In genomic region chr4:83428845-83429244, GRCm38 (mm10) we compare ENCODE assay signal across 12 mouse cellular contexts. TPM values are rescaled to one million over a fixed set of nuclear protein-coding genes. Genes with fewer than 3 reads are reported as not detected.
DNase-seq lines count a peak whose midpoint lies in the region; ATAC-seq and TF ChIP-seq lines count a peak whose summit lies in the region.
"Had no signal": no experiment of that assay in that cellular context is flagged by ENCODE, and none has a peak within 500 bp of the region (broad histone marks: within the 10 kb centered on the region; RNA-seq: fewer than 3 reads in every experiment).

No protein-coding gene starts in this region.

- H3K4me3 ChIP-seq in hindbrain, postnatal 0 days (ENCODE audit: low read length), result no peak overlapping the region
- H3K4me3 ChIP-seq in hindbrain, embryonic 14.5 days (replicated peaks; ENCODE audit: low read length), result no peak overlapping the region
- H3K4me3 ChIP-seq in forebrain, embryonic 12.5 days (replicated peaks), result no peak overlapping the region
- H3K4me3 ChIP-seq: midbrain, embryonic 10.5 days had no signal

- no peak overlapping the region for H3K4me2 ChIP-seq in hindbrain, postnatal 0 days (ENCODE audit: low read depth, low read length)
- H3K4me2 ChIP-seq in hindbrain, embryonic 14.5 days (replicated peaks), result no peak overlapping the region
- no peak overlapping the region for H3K4me2 ChIP-seq in forebrain, embryonic 12.5 days
- H3K4me2 ChIP-seq: heart, embryonic 11.5 days had no signal

- no peak overlapping the region for H3K9ac ChIP-seq in hindbrain, postnatal 0 days (replicated peaks; ENCODE audit: low read length)
- H3K9ac ChIP-seq in hindbrain, embryonic 14.5 days, result no peak overlapping the region
- H3K9ac ChIP-seq in forebrain, embryonic 12.5 days, result no peak overlapping the region

- no peak for DNase-seq in hindbrain, postnatal 0 days (ENCODE audit: low spot score)
- no peak for DNase-seq in hindbrain, embryonic 14.5 days (ENCODE audit: low spot score)
- peak; percentile 59 for DNase-seq in A20 (ENCODE audit: low read depth, low spot score)
- DNase-seq in MEL-GATA-1-ER (ENCODE audit: extremely low read depth, low read depth), result peak; percentile 26
- peak; percentile 14 for DNase-seq in lung, postnatal 36 days
- no peak for DNase-seq in layer of hippocampus, postnatal 10 days (ENCODE audit: low spot score in 2 of 2)
- DNase-seq: adrenal gland, postnatal 36 days; right cerebral cortex, adult 18-20 months had no signal

- TF ChIP-seq CTCF in hindbrain, postnatal 0 days (IDR thresholded peaks at IDR 0.05; ENCODE audit: low read depth), result peak; percentile 29

- no peaks in the 10 kb centered on the region for H3K4me1 ChIP-seq in hindbrain, postnatal 0 days (ENCODE audit: insufficient read depth, low read length)
- no peaks in the 10 kb centered on the region for H3K4me1 ChIP-seq in hindbrain, embryonic 14.5 days (replicated peaks; ENCODE audit: control insufficient read depth, insufficient read depth, low read length)
- no peaks in the 10 kb centered on the region for H3K4me1 ChIP-seq in forebrain, embryonic 12.5 days
- H3K4me1 ChIP-seq: midbrain, embryonic 10.5 days had no signal

- no peaks in the 10 kb centered on the region for H3K9me3 ChIP-seq in hindbrain, postnatal 0 days (ENCODE audit: low read length)
- no peaks in the 10 kb centered on the region for H3K9me3 ChIP-seq in hindbrain, embryonic 14.5 days (ENCODE audit: control insufficient read depth, low read length)
- H3K9me3 ChIP-seq in forebrain, embryonic 12.5 days, result no peaks in the 10 kb centered on the region
- H3K9me3 ChIP-seq: midbrain, embryonic 10.5 days had no signal

- H3K36me3 ChIP-seq in hindbrain, postnatal 0 days (ENCODE audit: insufficient read depth, low read length), result peaks cover 8% of the 10 kb centered on the region
- peaks cover 61% of the 10 kb centered on the region for H3K36me3 ChIP-seq in hindbrain, embryonic 14.5 days (replicated peaks; ENCODE audit: control insufficient read depth, insufficient read depth)
- H3K36me3 ChIP-seq in forebrain, embryonic 12.5 days (replicated peaks), result peaks cover 75% of the 10 kb centered on the region

- no peak for ATAC-seq in hindbrain, postnatal 0 days
- ATAC-seq in hindbrain, embryonic 14.5 days (ENCODE audit: low FRiP score), result no peak
- ATAC-seq in inflammation-experienced regulatory T-cells, adult 6 months, result no peak
- ATAC-seq in forebrain, embryonic 12.5 days (ENCODE audit: low FRiP score), result no peak

- WGBS in hindbrain, postnatal 0 days, result 91% methylated on average over 4 of the region's 4 CpGs
- WGBS in hindbrain, embryonic 14.5 days, result 96% methylated on average over 4 of the region's 4 CpGs
- WGBS in forebrain, embryonic 12.5 days, result over 99% methylated on average over 4 of the region's 4 CpGs

- no peak overlapping the region for H3K27ac ChIP-seq in hindbrain, postnatal 0 days
- H3K27ac ChIP-seq in hindbrain, embryonic 14.5 days, result no peak overlapping the region
- no peak overlapping the region for H3K27ac ChIP-seq in forebrain, embryonic 12.5 days
- H3K27ac ChIP-seq: midbrain, embryonic 10.5 days had no signal

- no peaks in the 10 kb centered on the region for H3K27me3 ChIP-seq in hindbrain, postnatal 0 days (ENCODE audit: insufficient read depth, low read length)
- no peaks in the 10 kb centered on the region for H3K27me3 ChIP-seq in hindbrain, embryonic 14.5 days (ENCODE audit: control insufficient read depth, insufficient read depth, low read length)
- H3K27me3 ChIP-seq in forebrain, embryonic 12.5 days, result no peaks in the 10 kb centered on the region

RNA-seq across cellular contexts. Expression of gene Snapc3, which starts 11.3 kb away (rescaled TPM):
- total RNA-seq in hindbrain, postnatal 0 days (2014; rRNA removed), result 20.1 and 42.8 TPM in 2 replicates
- polyA plus RNA-seq in hindbrain, postnatal 0 days (2015; fragmentation: Nextera tagmentation; extraction: Ambion mirVana), result 30.6 and 34.1 TPM in 2 replicates
- polyA plus RNA-seq in hindbrain, embryonic 14.5 days (2014; fragmentation: Nextera tagmentation; extraction: Ambion mirVana), result 62.6 and 66.5 TPM in 2 replicates
- 10 to 100 TPM; 42.2 to 44.7 TPM for total RNA-seq in layer of hippocampus, postnatal 10 days (2021)
- 10 to 100 TPM; 41.9 to 49.3 (median 46.3) TPM for polyA plus RNA-seq in inflammation-experienced regulatory T-cells, adult 6 months (2017; shearing (Covaris generic))
- polyA plus RNA-seq in forebrain, embryonic 12.5 days (2016; fragmentation: Nextera tagmentation; extraction: Ambion mirVana), result 79.9 and 80.7 TPM in 2 replicates

RNA-seq across cellular contexts. Expression of gene Psip1, which starts 57.4 kb away (rescaled TPM):
- total RNA-seq in hindbrain, postnatal 0 days (2014; rRNA removed), result 151 and 176 TPM in 2 replicates
- 284 and 285 TPM in 2 replicates for polyA plus RNA-seq in hindbrain, postnatal 0 days (2015; fragmentation: Nextera tagmentation; extraction: Ambion mirVana)
- 308 and 330 TPM in 2 replicates for polyA plus RNA-seq in hindbrain, embryonic 14.5 days (2014; fragmentation: Nextera tagmentation; extraction: Ambion mirVana)
- total RNA-seq in layer of hippocampus, postnatal 10 days (2021), result 100 to 1,000 TPM; 254 to 258 TPM
- polyA plus RNA-seq in inflammation-experienced regulatory T-cells, adult 6 months (2017; shearing (Covaris generic)), result 10 to 100 TPM; 64.5 to 71.5 (median 67.4) TPM
- 488 and 520 TPM in 2 replicates for polyA plus RNA-seq in forebrain, embryonic 12.5 days (2016; fragmentation: Nextera tagmentation; extraction: Ambion mirVana)

Comparison
In these comparisons a context has a peak if more than half of its experiments do, and no peak if none do; other contexts are left out.
1. DNase-seq: peak in A20 (single experiment), MEL-GATA-1-ER (single experiment) and lung, postnatal 36 days (single experiment); none in hindbrain, postnatal 0 days (single experiment), hindbrain, embryonic 14.5 days (single experiment) and layer of hippocampus, postnatal 10 days (0 of 2).